Mouse (Mus musculus): ENCODE data around the gene Vamp8. TPM values are rescaled to one million over a fixed set of nuclear protein-coding genes. Genes with fewer than 3 reads are reported as not detected.

Gene Vamp8
- polyA plus RNA-seq, 1 experiment, result 435 TPM

- DNase-seq, result no peak
- peaks cover 5% of the 10 kb centered on the region for H3K4me1 ChIP-seq (ENCODE audit: control insufficient read depth, insufficient read depth, low read length)
- WGBS, result 23% methylated on average over 7 of the region's 7 CpGs
- TF ChIP-seq POLR2A (IDR thresholded peaks at IDR 0.05; ENCODE audit: borderline replicate concordance, extremely low read depth, low read depth, low read length), result no peak
- TF ChIP-seq CTCF (IDR thresholded peaks at IDR 0.05; ENCODE audit: insufficient read depth, low read length), result no peak
- peak overlapping the region; percentile 83 for H3K4me3 ChIP-seq (replicated peaks; ENCODE audit: extremely low read depth, low read depth, low read length)
Observed at GRCm38 (mm10) chr6:72379377-72380130, 10.9 kb downstream of the Vamp8 start.

- WGBS, result 78% methylated on average over 8 of the region's 8 CpGs
- H3K4me3 ChIP-seq (replicated peaks; ENCODE audit: extremely low read depth, low read depth, low read length), result no peak overlapping the region
- DNase-seq, result no peak
- TF ChIP-seq CTCF (IDR thresholded peaks at IDR 0.05; ENCODE audit: insufficient read depth, low read length) (no peak), POLR2A (IDR thresholded peaks at IDR 0.05; ENCODE audit: borderline replicate concordance, extremely low read depth, low read depth, low read length) (no peak)
- peaks cover 12% of the 10 kb centered on the region for H3K4me1 ChIP-seq (ENCODE audit: control insufficient read depth, insufficient read depth, low read length)
Observed at GRCm38 (mm10) chr6:72378510-72379234, 11.8 kb downstream of the Vamp8 start.

- TF ChIP-seq POLR2A (IDR thresholded peaks at IDR 0.05; ENCODE audit: borderline replicate concordance, extremely low read depth, low read depth, low read length) (no peak), CTCF (IDR thresholded peaks at IDR 0.05; ENCODE audit: insufficient read depth, low read length) (no peak)
- Histone ChIP-seq H3K4me1 (ENCODE audit: control insufficient read depth, insufficient read depth, low read length) (peaks cover 21% of the 10 kb centered on the region), H3K4me3 (replicated peaks; ENCODE audit: extremely low read depth, low read depth, low read length) (no peak overlapping the region)
- WGBS, result 57% methylated on average over 15 of the region's 15 CpGs
- no peak for DNase-seq
Observed at GRCm38 (mm10) chr6:72374820-72375563, 15.5 kb downstream of the Vamp8 start.

GRCm38 (mm10) chr6:72374206-72374605, 16.3 kb downstream of the Vamp8 start:
- WGBS, result 45% methylated on average over 7 of the region's 7 CpGs
- no peak for DNase-seq
- peaks cover 22% of the 10 kb centered on the region for H3K4me1 ChIP-seq (ENCODE audit: control insufficient read depth, insufficient read depth, low read length)
- TF ChIP-seq POLR2A (IDR thresholded peaks at IDR 0.05; ENCODE audit: borderline replicate concordance, extremely low read depth, low read depth, low read length) (no peak), CTCF (IDR thresholded peaks at IDR 0.05; ENCODE audit: insufficient read depth, low read length) (no peak)
- no peak overlapping the region for H3K4me3 ChIP-seq (replicated peaks; ENCODE audit: extremely low read depth, low read depth, low read length)

GRCm38 (mm10) chr6:72373184-72373583, 17.3 kb downstream of the Vamp8 start:
- no peak for DNase-seq
- WGBS, result 75% methylated on average over 4 of the region's 4 CpGs
- no peak for TF ChIP-seq POLR2A (IDR thresholded peaks at IDR 0.05; ENCODE audit: borderline replicate concordance, extremely low read depth, low read depth, low read length)
- no peak for TF ChIP-seq CTCF (IDR thresholded peaks at IDR 0.05; ENCODE audit: insufficient read depth, low read length)
- no peak overlapping the region for H3K4me3 ChIP-seq (replicated peaks; ENCODE audit: extremely low read depth, low read depth, low read length)
- peaks cover 22% of the 10 kb centered on the region for H3K4me1 ChIP-seq (ENCODE audit: control insufficient read depth, insufficient read depth, low read length)

GRCm38 (mm10) chr6:72371571-72371970, 18.9 kb downstream of the Vamp8 start:
- WGBS, result 27% methylated on average over 1 of the region's 1 CpGs
- H3K4me3 ChIP-seq (replicated peaks; ENCODE audit: extremely low read depth, low read depth, low read length), result no peak overlapping the region
- peaks cover 22% of the 10 kb centered on the region for H3K4me1 ChIP-seq (ENCODE audit: control insufficient read depth, insufficient read depth, low read length)
- no peak for TF ChIP-seq CTCF (IDR thresholded peaks at IDR 0.05; ENCODE audit: insufficient read depth, low read length)
- no peak for TF ChIP-seq POLR2A (IDR thresholded peaks at IDR 0.05; ENCODE audit: borderline replicate concordance, extremely low read depth, low read depth, low read length)
- DNase-seq, result no peak

GRCm38 (mm10) chr6:72371147-72371546, 19.4 kb downstream of the Vamp8 start:
- DNase-seq, result no peak
- H3K4me1 ChIP-seq (ENCODE audit: control insufficient read depth, insufficient read depth, low read length), result peaks cover 22% of the 10 kb centered on the region
- no peak overlapping the region for H3K4me3 ChIP-seq (replicated peaks; ENCODE audit: extremely low read depth, low read depth, low read length)
- TF ChIP-seq POLR2A (IDR thresholded peaks at IDR 0.05; ENCODE audit: borderline replicate concordance, extremely low read depth, low read depth, low read length) (no peak), CTCF (IDR thresholded peaks at IDR 0.05; ENCODE audit: insufficient read depth, low read length) (no peak)
- 51% methylated on average over 5 of the region's 5 CpGs for WGBS

GRCm38 (mm10) chr6:72370091-72370490, 20.4 kb downstream of the Vamp8 start:
- no peak for TF ChIP-seq CTCF (IDR thresholded peaks at IDR 0.05; ENCODE audit: insufficient read depth, low read length)
- peak; percentile 21; the same call in 1 of the 2 replicates for TF ChIP-seq POLR2A (IDR thresholded peaks at IDR 0.05; ENCODE audit: borderline replicate concordance, extremely low read depth, low read depth, low read length)
- 58% methylated on average over 12 of the region's 12 CpGs for WGBS
- DNase-seq, result no peak
- no peak overlapping the region for H3K4me3 ChIP-seq (replicated peaks; ENCODE audit: extremely low read depth, low read depth, low read length)
- H3K4me1 ChIP-seq (ENCODE audit: control insufficient read depth, insufficient read depth, low read length), result peaks cover 22% of the 10 kb centered on the region

- WGBS, result 62% methylated on average over 4 of the region's 4 CpGs
- TF ChIP-seq CTCF (IDR thresholded peaks at IDR 0.05; ENCODE audit: insufficient read depth, low read length) (no peak), POLR2A (IDR thresholded peaks at IDR 0.05; ENCODE audit: borderline replicate concordance, extremely low read depth, low read depth, low read length) (no peak)
- Histone ChIP-seq H3K4me3 (replicated peaks; ENCODE audit: extremely low read depth, low read depth, low read length) (no peak overlapping the region), H3K4me1 (ENCODE audit: control insufficient read depth, insufficient read depth, low read length) (peaks cover 22% of the 10 kb centered on the region)
- no peak for DNase-seq
Observed at GRCm38 (mm10) chr6:72369557-72369956, 20.9 kb downstream of the Vamp8 start.

Measured in lung, adult 2 months (tissue).